Mouse (Mus musculus) CH12.LX (cell line): ENCODE results near the gene Treml2. TPM values are rescaled to one million over a fixed set of nuclear protein-coding genes. Genes with fewer than 3 reads are reported as not detected.

ENCODE experiments used
- DNase-seq: peaks from one replicate; pipeline ENCODE4 v3.0.0-alpha.2; 2013; ENCODE audit errors: extremely low read depth
- H3K27ac ChIP-seq: 2 replicates; pipeline ENCODE4 v1.5.1; 2012; ENCODE audit warnings: low read depth, mild to moderate bottlenecking, control low read depth, moderate library complexity; ENCODE audit not compliant: insufficient read depth
- H3K27me3 ChIP-seq: replicated peaks from 2 replicates; pipeline ENCODE3; 2012; ENCODE audit warnings: inconsistent platforms
- H3K36me3 ChIP-seq, 2 experiments: replicated peaks in 1 of 2; 2 replicates each; pipeline versions ENCODE3 to v1.6.1; 2012; ENCODE audit warnings: inconsistent platforms in 1 of 2, low read length in 1 of 2, mild to moderate bottlenecking in 1 of 2, mixed read lengths in 1 of 2, moderate library complexity in 1 of 2; ENCODE audit not compliant: control insufficient read depth in 1 of 2, insufficient read depth in 1 of 2
- H3K4me1 ChIP-seq, 2 experiments: 2 replicates each; pipeline ENCODE4 v1.6.1; 2012; ENCODE audit warnings: inconsistent platforms in 1 of 2, moderate library complexity in 1 of 2; ENCODE audit not compliant: insufficient read depth in 2 of 2, control insufficient read depth in 1 of 2
- H3K4me2 ChIP-seq: 2 replicates; pipeline ENCODE4 v1.6.1; 2012; ENCODE audit warnings: low read depth, mild to moderate bottlenecking, control low read depth; ENCODE audit not compliant: poor library complexity, insufficient read depth, severe bottlenecking
- H3K4me3 ChIP-seq, 3 experiments: fragments of 150-350 bp in 1 of 3; sonication (generic) in 1 of 3; replicated peaks in 1 of 3; 2 replicates each; pipeline versions ENCODE3 to v1.5.1; 2011 to 2012; ENCODE audit warnings: low read depth in 2 of 3, low read length in 2 of 3, mild to moderate bottlenecking in 2 of 3, moderate library complexity in 2 of 3, control low read depth in 1 of 3, improper control_type of control experiment in 1 of 3, inconsistent platforms in 1 of 3, mixed read lengths in 1 of 3; ENCODE audit not compliant: poor library complexity in 1 of 3
- H3K79me2 ChIP-seq: replicated peaks from 2 replicates; pipeline ENCODE4 v1.6.1; 2012; ENCODE audit warnings: mild to moderate bottlenecking, moderate library complexity; ENCODE audit not compliant: control insufficient read depth, poor library complexity, insufficient read depth, severe bottlenecking; ENCODE audit errors: extremely low read depth
- H3K9ac ChIP-seq: 2 replicates; pipeline ENCODE4 v1.6.1; 2012; ENCODE audit warnings: low read depth, mild to moderate bottlenecking, control low read depth, moderate library complexity; ENCODE audit not compliant: insufficient read depth
- H3K9me3 ChIP-seq: replicated peaks from 2 replicates; pipeline ENCODE3; 2012; ENCODE audit warnings: low read length, inconsistent platforms, mixed read lengths
- CHD2 ChIP-seq: IDR thresholded peaks from 2 replicates; pipeline ENCODE4 v1.6.1; 2011; ENCODE audit warnings: low read length, improper control_type of control experiment
- CTCF ChIP-seq, 2 experiments: IDR thresholded peaks in 1 of 2; conservative IDR thresholded peaks in 1 of 2; 2 replicates each; pipeline ENCODE4 v1.5.1; 2011 to 2012; ENCODE audit warnings: low read depth in 2 of 2, low read length in 2 of 2, improper control_type of control experiment in 1 of 2, inconsistent platforms in 1 of 2, mild to moderate bottlenecking in 1 of 2, moderate library complexity in 1 of 2
- E2F4 ChIP-seq: IDR thresholded peaks from 2 replicates; pipeline ENCODE4 v1.6.1; 2011; ENCODE audit warnings: low read depth, low read length, improper control_type of control experiment; ENCODE audit not compliant: insufficient replicate concordance
- JUND ChIP-seq: conservative IDR thresholded peaks from 2 replicates; pipeline ENCODE4 v1.6.1; 2011; ENCODE audit warnings: low read depth, low read length, improper control_type of control experiment
- MEF2A ChIP-seq: IDR thresholded peaks from 2 replicates; pipeline ENCODE4 v1.6.1; 2014; ENCODE audit warnings: low read depth, mild to moderate bottlenecking, inconsistent platforms, low read length, improper control_type of control experiment, borderline replicate concordance
- NELFE ChIP-seq: IDR thresholded peaks from 2 replicates; pipeline ENCODE4 v1.6.1; 2011; ENCODE audit warnings: low read depth, low read length, improper control_type of control experiment
- PAX5 ChIP-seq: IDR thresholded peaks from 2 replicates; pipeline ENCODE4 v1.6.1; 2012; ENCODE audit warnings: low read length, inconsistent platforms, mixed read lengths
- UBTF ChIP-seq: IDR thresholded peaks from 2 replicates; pipeline ENCODE4 v1.6.1; 2012; ENCODE audit warnings: low read depth, mild to moderate bottlenecking, inconsistent platforms, low read length, improper control_type of control experiment, moderate library complexity
- USF2 ChIP-seq: conservative IDR thresholded peaks from 2 replicates; pipeline ENCODE4 v1.6.1; 2011; ENCODE audit warnings: low read depth, low read length, improper control_type of control experiment
- ZC3H11A ChIP-seq: IDR thresholded peaks from 2 replicates; pipeline ENCODE4 v1.6.1; 2012; ENCODE audit warnings: low read depth, mild to moderate bottlenecking, inconsistent platforms, low read length, improper control_type of control experiment
- ZNF384 ChIP-seq: IDR thresholded peaks from 2 replicates; pipeline ENCODE4 v1.6.1; 2012; ENCODE audit warnings: low read depth, low read length, improper control_type of control experiment, inconsistent platforms
- dilution Hi-C: fragments of 300-500 bp; cut with MboI; formaldehyde crosslinking; loops from 2 replicates; pipeline ENCODE4 v1.14.3; 2020; ENCODE audit warnings: low sequenced_read_pairs; ENCODE audit not compliant: extremely low pct_unique_long_range_greater_than_20kb, extremely low pct_ligation_motif_present
- in situ Hi-C: fragments of 300-500 bp; cut with MboI; formaldehyde crosslinking; loops from 3 replicates; pipeline ENCODE4 v1.14.3; 2019; ENCODE audit warnings: low sequenced_read_pairs, low pct_ligation_motif_present, low pct_unique_long_range_greater_than_20kb, mixed read lengths
- polyA plus RNA-seq: library from polyadenylated mRNA; unstranded; fragments of >175 nt; gene quantifications from 2 replicates; pipeline ENCODE4 v1.2.1, GENCODE M21; 2012; ENCODE audit warnings: low read depth; ENCODE audit not compliant: insufficient read length
- total RNA-seq, 2 experiments: library from RNA; depleted of rRNA; stranded (reverse); fragments of 300-350 nt in 1 of 2; fragments of >200 nt in 1 of 2; gene quantifications; 2 replicates each; pipeline ENCODE4 v1.2.3; 2012 to 2014

Treml2 gene
- total and polyA plus RNA-seq, 3 experiments, result 1.3 to 10.2 (median 5.5) TPM

DNA sequence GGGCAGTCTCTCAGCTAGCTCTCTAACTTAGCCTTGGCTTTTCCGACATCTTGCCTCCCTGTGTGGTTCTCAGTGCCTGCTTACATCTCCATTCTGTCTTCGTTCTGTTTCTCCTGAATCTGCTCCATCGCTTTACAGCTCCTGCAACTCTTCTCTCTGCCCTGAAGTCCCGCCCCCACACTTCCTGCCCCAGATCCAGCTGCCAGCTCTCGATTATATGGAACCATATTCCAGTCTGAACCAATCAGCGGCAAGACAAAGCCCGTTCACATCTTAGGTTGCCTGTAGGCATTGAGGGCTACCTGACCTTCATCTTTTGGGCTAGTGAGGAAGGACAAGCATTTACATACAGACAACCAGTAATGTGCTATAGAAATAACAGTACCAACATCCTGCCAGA is 48.7 kb upstream of the Treml2 start:
- no peaks in the 10 kb centered on the region; a peak in 1 of 4 replicates for H3K4me1 ChIP-seq

DNA sequence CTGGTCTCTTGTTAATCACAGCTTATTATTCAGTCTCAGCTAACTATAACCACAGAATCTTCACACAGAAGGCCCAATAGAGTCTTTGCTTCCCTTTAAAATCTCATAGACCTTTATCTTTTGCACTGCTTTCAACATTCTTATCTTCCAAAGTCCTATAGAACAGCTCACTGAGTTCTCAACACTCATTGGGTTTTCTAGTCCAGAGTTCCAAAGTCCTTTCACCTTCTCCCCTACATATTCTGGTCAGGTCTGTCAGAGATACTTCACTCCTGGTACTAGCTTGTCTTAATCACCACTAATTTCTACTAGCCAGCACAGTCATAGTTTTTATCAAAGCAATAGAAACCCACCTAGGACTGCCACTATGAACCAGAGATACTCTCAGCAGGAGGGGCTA is 42.7 kb upstream of the Treml2 start:
- H3K36me3 ChIP-seq, result no peaks in the 10 kb centered on the region
- in situ Hi-C loops, result no loop called here
- no peak overlapping the region for H3K27ac ChIP-seq
- H3K27me3 ChIP-seq, result peaks cover 16% of the 10 kb centered on the region
- no peak for DNase-seq
- H3K9me3 ChIP-seq, result peaks cover 12% of the 10 kb centered on the region
- no peak overlapping the region for H3K9ac ChIP-seq
- no peak overlapping the region for H3K4me2 ChIP-seq
- dilution Hi-C loops, result no loop called here
- no peak overlapping the region for H3K4me3 ChIP-seq
- no peaks in the 10 kb centered on the region for H3K79me2 ChIP-seq
- H3K4me1 ChIP-seq, result peaks cover 0 to 5% of the 10 kb centered on the region in 2 experiments; a peak in 2 of 4 replicates
- TF ChIP-seq PAX5, result no peak
- no peak for TF ChIP-seq USF2

More for the DNA sequence above, 48.7 kb upstream of the Treml2 start:
- Histone ChIP-seq H3K36me3 (no peaks in the 10 kb centered on the region), H3K27me3 (peaks cover 16% of the 10 kb centered on the region), H3K79me2 (no peaks in the 10 kb centered on the region), H3K4me2 (no peak overlapping the region), H3K9ac (no peak overlapping the region), H3K4me3 (no peak overlapping the region), H3K9me3 (no peaks in the 10 kb centered on the region), H3K27ac (no peak overlapping the region)
- TF ChIP-seq CTCF (conservative IDR thresholded peaks at IDR 0.05 in 1 of 2, IDR thresholded peaks at IDR 0.05 in 1 of 2; ENCODE audit: low read depth in 2 of 2, low read length in 2 of 2) (no peak), JUND (no peak), NELFE (no peak), E2F4 (no peak), ZC3H11A (no peak)
- dilution Hi-C loops, result no loop called here
- in situ Hi-C loops, result no loop called here
- DNase-seq, result no peak

DNA sequence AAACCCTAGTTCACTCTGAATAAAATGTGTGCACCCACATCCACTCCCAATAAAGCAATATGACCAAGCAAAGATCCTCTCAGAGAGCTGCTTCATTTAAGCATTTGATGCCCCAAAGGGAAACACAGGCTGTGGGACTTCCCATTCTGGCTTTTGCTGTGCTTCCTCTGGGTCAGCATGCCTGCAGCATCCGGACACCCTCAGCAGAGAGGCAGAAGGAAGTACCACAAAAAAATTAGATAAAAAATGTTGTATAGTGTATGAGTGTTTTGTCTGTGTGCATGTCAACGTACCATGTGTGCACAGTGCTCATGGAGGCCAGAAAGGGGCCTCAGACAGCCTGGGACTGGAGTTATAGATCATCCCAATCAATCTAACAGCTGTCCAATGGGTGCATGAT is 37.4 kb upstream of the Treml2 start:
- DNase-seq, result no peak
- Histone ChIP-seq H3K9ac (no peak overlapping the region), H3K4me1 (peaks cover 9 to 43% of the 10 kb centered on the region in 2 experiments; a peak in 2 of 4 replicates), H3K36me3 (no peaks in the 10 kb centered on the region), H3K4me2 (no peak overlapping the region), H3K4me3 (no peak overlapping the region), H3K9me3 (peaks cover 12% of the 10 kb centered on the region), H3K79me2 (no peaks in the 10 kb centered on the region), H3K27me3 (no peaks in the 10 kb centered on the region), H3K27ac (no peak overlapping the region)
- in situ Hi-C loops, result no loop called here
- TF ChIP-seq ZC3H11A (no peak), MEF2A (no peak), CHD2 (no peak), UBTF (no peak), ZNF384 (no peak), CTCF (conservative IDR thresholded peaks at IDR 0.05 in 1 of 2, IDR thresholded peaks at IDR 0.05 in 1 of 2; ENCODE audit: low read depth in 2 of 2, low read length in 2 of 2) (no peak), JUND (no peak)
- dilution Hi-C loops, result no loop called here
